Mouse (Mus musculus): ENCODE measurements around the gene Acox2.

DNA sequence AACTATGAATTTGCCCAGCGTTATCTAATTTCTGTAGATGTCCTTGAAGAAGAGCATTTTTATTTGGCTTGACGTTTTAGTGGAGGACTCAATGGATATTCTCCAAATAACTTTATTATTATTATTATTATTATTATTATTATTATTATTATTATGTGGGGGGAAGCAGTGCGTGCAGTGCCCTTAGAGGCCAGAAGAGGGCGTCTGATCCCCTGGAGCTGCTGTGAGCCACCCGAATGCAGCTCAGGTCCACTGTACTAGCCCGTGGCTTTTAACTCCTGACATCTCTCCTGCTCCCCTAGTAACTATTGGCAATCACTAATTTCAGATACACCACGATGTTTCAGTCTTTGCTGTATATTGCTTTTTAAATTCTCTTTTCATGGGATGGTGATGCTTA, 38.8 kb downstream of the Acox2 start:
- peak; percentile 52; the same call in 1 of the 2 replicates for TF ChIP-seq CTCF (IDR thresholded peaks at IDR 0.05; ENCODE audit: borderline replicate concordance, insufficient read depth, low read length)
- no peak for TF ChIP-seq POLR2A (IDR thresholded peaks at IDR 0.05; ENCODE audit: low read depth, low read length)

All from embryonic fibroblast, embryonic 13.5 days (primary cell).